Mouse (Mus musculus) heart, embryonic 15.5 days (tissue): ENCODE measurements around the gene Fgf18. TPM values are rescaled to one million over a fixed set of nuclear protein-coding genes. Genes with fewer than 3 reads are reported as not detected.

Experiments
- ATAC-seq: fragments of 200-750 bp; cut with Nextera tagmentation; replicated peaks from 2 replicates; pipeline ENCODE4 v1.8.0; 2017; ENCODE audit warnings: low read depth, moderate TSS enrichment; ENCODE audit not compliant: insufficient number of reproducible peaks, insufficient read depth, low FRiP score
- H3K27ac ChIP-seq: fragments of 300-500 bp; sonication (generic); 2 replicates; pipeline ENCODE4 v1.5.1; 2015; ENCODE audit warnings: mild to moderate bottlenecking, inconsistent platforms
- H3K27me3 ChIP-seq: fragments of 300-500 bp; sonication (generic); 2 replicates; pipeline ENCODE4 v1.6.1; 2015; ENCODE audit warnings: inconsistent platforms
- H3K36me3 ChIP-seq: fragments of 300-500 bp; sonication (generic); 2 replicates; pipeline ENCODE4 v1.6.1; 2015; ENCODE audit warnings: mild to moderate bottlenecking, inconsistent platforms
- H3K4me1 ChIP-seq: fragments of 300-500 bp; sonication (generic); replicated peaks from 2 replicates; pipeline ENCODE4 v1.6.1; 2015; ENCODE audit warnings: inconsistent platforms
- H3K4me2 ChIP-seq: fragments of 300-500 bp; sonication (generic); 2 replicates; pipeline ENCODE4 v1.6.1; 2015; ENCODE audit warnings: inconsistent platforms, mild to moderate bottlenecking, moderate library complexity
- H3K4me3 ChIP-seq: fragments of 300-500 bp; sonication (generic); 2 replicates; pipeline ENCODE4 v1.5.1; 2015; ENCODE audit warnings: mild to moderate bottlenecking, inconsistent platforms
- H3K9ac ChIP-seq: fragments of 300-500 bp; sonication (generic); 2 replicates; pipeline ENCODE4 v1.6.1; 2015; ENCODE audit warnings: mild to moderate bottlenecking, inconsistent platforms
- H3K9me3 ChIP-seq: fragments of 300-500 bp; sonication (generic); replicated peaks from 2 replicates; pipeline ENCODE4 v1.6.1; 2016; ENCODE audit warnings: inconsistent platforms
- WGBS: fragments of 180-500 bp; shearing (Covaris S2); methylation state at CpG from one replicate; pipeline ENCODE4 v1.1.7; 2015; ENCODE audit warnings: mixed read lengths; 5-methylcytosine and 5-hydroxymethylcytosine counted together
- polyA plus RNA-seq: library from polyadenylated mRNA; unstranded; fragments of >200 nt; fragmentation: Nextera tagmentation; extraction: Ambion mirVana; gene quantifications from 2 replicates; pipeline ENCODE4 v1.2.1, GENCODE M21; 2015

The Fgf18 gene
- polyA plus RNA-seq, 1 experiment from 2014 or later: 9.5 TPM

GRCm38 (mm10) chr11:33139458-33140110 lies 7.6 kb downstream of the Fgf18 start:
- Histone ChIP-seq H3K4me2 (no peak overlapping the region), H3K9ac (no peak overlapping the region), H3K27me3 (0 out of 2 replicates have a peak, but pooled peaks cover 6% of the 10 kb centered on the region), H3K36me3 (no peaks in the 10 kb centered on the region), H3K9me3 (no peaks in the 10 kb centered on the region), H3K4me3 (no peak overlapping the region), H3K4me1 (peaks cover 36% of the 10 kb centered on the region), H3K27ac (no peak overlapping the region)
- 86% methylated on average over 9 of the region's 9 CpGs for WGBS
- ATAC-seq: no peak

- H3K9ac ChIP-seq: no peak overlapping the region
- no peak for ATAC-seq
- H3K4me1 ChIP-seq: peaks cover 27% of the 10 kb centered on the region
- no peak overlapping the region for H3K27ac ChIP-seq
- no peaks in the 10 kb centered on the region for H3K27me3 ChIP-seq
- H3K4me2 ChIP-seq: no peak overlapping the region
- H3K4me3 ChIP-seq: no peak overlapping the region
- H3K9me3 ChIP-seq: no peaks in the 10 kb centered on the region
- no peaks in the 10 kb centered on the region for H3K36me3 ChIP-seq
- WGBS: 91% methylated on average over 5 of the region's 5 CpGs
Measured at GRCm38 (mm10) chr11:33138686-33139085, 8.5 kb downstream of the Fgf18 start.

- ATAC-seq: no peak
- Histone ChIP-seq H3K9me3 (no peaks in the 10 kb centered on the region), H3K27ac (no peak overlapping the region), H3K4me3 (no peak overlapping the region), H3K4me1 (peaks cover 10% of the 10 kb centered on the region), H3K4me2 (no peak overlapping the region), H3K36me3 (no peaks in the 10 kb centered on the region), H3K9ac (no peak overlapping the region), H3K27me3 (no peaks in the 10 kb centered on the region)
- WGBS: 82% methylated on average over 8 of the region's 8 CpGs
Measured at GRCm38 (mm10) chr11:33134391-33134986, 12.7 kb downstream of the Fgf18 start.

DNA sequence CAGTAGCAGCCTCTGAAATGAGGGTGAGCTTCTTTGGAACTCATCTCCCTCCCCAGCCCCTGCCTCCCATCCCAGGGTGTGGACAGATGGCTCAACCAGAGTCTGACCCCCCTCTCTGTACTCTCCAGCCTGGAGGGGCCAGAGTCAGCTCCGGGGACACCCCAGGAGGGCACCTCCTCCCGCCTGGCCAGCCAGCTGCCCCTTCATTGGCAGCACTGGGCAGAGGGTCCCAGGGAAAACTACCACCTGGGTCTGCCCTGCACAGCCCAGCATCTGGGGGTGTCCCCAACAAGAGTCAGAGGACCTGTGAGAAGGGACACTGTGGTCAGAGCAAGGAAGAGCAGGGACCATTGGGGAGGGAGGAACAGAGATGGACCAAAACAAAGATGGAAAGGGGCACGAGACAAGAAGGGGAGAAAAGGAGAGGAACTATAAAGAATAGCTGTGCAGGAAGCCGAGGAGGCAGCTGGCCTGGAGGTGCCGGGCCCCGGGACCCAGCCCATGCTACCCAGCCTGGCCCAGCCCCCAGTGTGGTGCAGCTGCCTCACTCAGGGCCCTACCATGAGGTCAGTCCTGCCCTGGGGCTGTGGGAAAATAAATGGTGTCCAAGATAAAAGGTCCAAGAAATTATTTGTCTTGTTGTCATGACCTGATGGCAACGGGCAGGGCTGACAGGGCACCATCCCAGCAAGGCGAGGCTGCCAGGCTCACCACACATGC lies 14.4 kb downstream of the Fgf18 start:
- Histone ChIP-seq H3K27me3 (no peaks in the 10 kb centered on the region), H3K36me3 (no peaks in the 10 kb centered on the region), H3K9ac (no peak overlapping the region), H3K4me1 (peaks cover 12% of the 10 kb centered on the region), H3K9me3 (no peaks in the 10 kb centered on the region), H3K4me2 (no peak overlapping the region), H3K27ac (no peak overlapping the region), H3K4me3 (no peak overlapping the region)
- WGBS: 58% methylated on average over 8 of the region's 8 CpGs
- ATAC-seq: no peak

DNA sequence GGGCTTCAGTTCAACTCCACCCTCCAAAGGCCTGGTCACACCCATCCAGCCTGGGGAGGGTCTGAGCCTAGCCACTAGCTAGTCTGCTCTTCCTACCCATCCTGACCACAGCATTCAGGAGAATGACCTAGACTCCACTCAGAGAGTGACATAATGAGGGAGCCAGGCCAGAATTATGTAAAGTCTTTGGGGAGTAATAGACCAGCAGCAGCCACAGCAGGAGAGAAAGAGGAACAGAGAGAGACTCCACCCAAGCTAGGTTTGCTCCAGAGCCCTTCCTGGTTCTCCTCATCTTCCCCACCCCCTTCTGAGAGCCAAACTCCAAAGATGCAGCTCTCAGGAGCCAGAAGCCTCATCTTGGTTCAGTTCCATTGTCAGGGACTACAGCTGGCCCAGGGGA lies 20.1 kb downstream of the Fgf18 start:
- 0 out of 2 replicates have a peak, but pooled peaks cover 9% of the 10 kb centered on the region for H3K27me3 ChIP-seq
- H3K36me3 ChIP-seq: no peaks in the 10 kb centered on the region
- peaks cover 12% of the 10 kb centered on the region for H3K4me1 ChIP-seq
- no peak overlapping the region for H3K4me3 ChIP-seq
- H3K4me2 ChIP-seq: no peak overlapping the region
- H3K9ac ChIP-seq: no peak overlapping the region
- no peak overlapping the region for H3K27ac ChIP-seq
- no peaks in the 10 kb centered on the region for H3K9me3 ChIP-seq
- ATAC-seq: no peak

GRCm38 (mm10) chr11:33122575-33123268 lies 24.5 kb downstream of the Fgf18 start:
- 3% methylated on average over 37 of the region's 37 CpGs for WGBS
- peak; percentile 60 for ATAC-seq
- H3K4me1 ChIP-seq: peaks cover 9% of the 10 kb centered on the region
- no peaks in the 10 kb centered on the region for H3K36me3 ChIP-seq
- H3K9ac ChIP-seq: peak overlapping the region; percentile 48
- no peaks in the 10 kb centered on the region for H3K9me3 ChIP-seq
- H3K27ac ChIP-seq: no peak overlapping the region
- H3K4me3 ChIP-seq: peak overlapping the region; percentile 42
- peak overlapping the region; percentile 74 for H3K4me2 ChIP-seq
- peaks cover 26% of the 10 kb centered on the region; the same call in 1 of the 2 replicates for H3K27me3 ChIP-seq

- H3K27ac ChIP-seq: no peak overlapping the region
- no peaks in the 10 kb centered on the region for H3K36me3 ChIP-seq
- no peak overlapping the region for H3K9ac ChIP-seq
- no peak overlapping the region for H3K4me3 ChIP-seq
- H3K9me3 ChIP-seq: no peaks in the 10 kb centered on the region
- H3K4me1 ChIP-seq: peaks cover 9% of the 10 kb centered on the region
- H3K4me2 ChIP-seq: no peak overlapping the region
- ATAC-seq: no peak
- peaks cover 26% of the 10 kb centered on the region; the same call in 1 of the 2 replicates for H3K27me3 ChIP-seq
- WGBS: 70% methylated on average over 8 of the region's 8 CpGs
Measured at GRCm38 (mm10) chr11:33119556-33119955, 27.6 kb downstream of the Fgf18 start.

DNA sequence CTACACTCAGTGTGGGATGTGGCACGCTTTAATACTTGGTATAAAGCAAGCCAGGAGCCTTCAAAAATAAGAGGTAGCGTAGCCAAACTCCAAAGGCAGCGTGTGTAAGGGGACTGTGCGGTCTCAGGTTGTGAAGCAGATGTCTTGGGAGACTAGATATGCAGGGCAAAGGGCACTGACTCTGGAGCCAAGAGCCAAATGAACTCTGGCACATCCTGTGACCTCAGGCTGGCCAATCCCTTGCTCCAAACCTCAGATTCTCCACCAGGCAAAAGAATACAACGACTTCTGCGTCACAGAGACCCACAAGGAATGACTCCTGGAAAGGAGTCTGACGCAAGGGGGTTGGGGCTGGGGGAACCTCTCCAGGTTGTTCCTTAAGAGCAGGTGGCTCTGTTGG lies 28.1 kb downstream of the Fgf18 start:
- no peaks in the 10 kb centered on the region for H3K9me3 ChIP-seq
- no peak overlapping the region for H3K27ac ChIP-seq
- no peaks in the 10 kb centered on the region for H3K36me3 ChIP-seq
- no peak overlapping the region for H3K4me3 ChIP-seq
- peaks cover 26% of the 10 kb centered on the region; the same call in 1 of the 2 replicates for H3K27me3 ChIP-seq
- peaks cover 9% of the 10 kb centered on the region for H3K4me1 ChIP-seq
- ATAC-seq: no peak
- H3K4me2 ChIP-seq: no peak overlapping the region
- H3K9ac ChIP-seq: no peak overlapping the region
- 75% methylated on average over 7 of the region's 7 CpGs for WGBS

DNA sequence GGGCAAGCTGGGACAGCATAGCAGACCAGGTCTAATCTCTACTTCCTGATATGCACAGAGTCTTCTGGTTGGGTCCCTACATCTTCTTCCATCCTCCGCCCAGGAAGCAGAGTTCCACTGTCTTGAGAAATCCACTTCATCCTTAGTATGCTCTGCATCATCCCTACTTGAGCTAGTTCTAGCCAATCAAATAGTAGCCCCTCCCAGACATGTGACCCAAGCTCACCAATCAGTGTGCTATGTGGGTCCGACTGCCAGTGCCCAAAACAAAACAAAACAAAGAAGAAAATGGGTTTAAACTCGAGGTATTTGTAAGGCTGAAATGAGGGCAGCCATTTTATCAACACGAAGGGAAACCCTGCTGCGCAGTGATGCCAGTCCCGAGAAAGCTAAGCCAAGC lies 28.7 kb downstream of the Fgf18 start:
- Histone ChIP-seq H3K4me3 (no peak overlapping the region), H3K4me1 (peaks cover 9% of the 10 kb centered on the region), H3K4me2 (no peak overlapping the region), H3K27me3 (peaks cover 26% of the 10 kb centered on the region; the same call in 1 of the 2 replicates), H3K9me3 (no peaks in the 10 kb centered on the region), H3K9ac (no peak overlapping the region), H3K36me3 (no peaks in the 10 kb centered on the region), H3K27ac (no peak overlapping the region)
- 67% methylated on average over 6 of the region's 6 CpGs for whole genome bisulfite sequencing
- ATAC-seq: no peak

DNA sequence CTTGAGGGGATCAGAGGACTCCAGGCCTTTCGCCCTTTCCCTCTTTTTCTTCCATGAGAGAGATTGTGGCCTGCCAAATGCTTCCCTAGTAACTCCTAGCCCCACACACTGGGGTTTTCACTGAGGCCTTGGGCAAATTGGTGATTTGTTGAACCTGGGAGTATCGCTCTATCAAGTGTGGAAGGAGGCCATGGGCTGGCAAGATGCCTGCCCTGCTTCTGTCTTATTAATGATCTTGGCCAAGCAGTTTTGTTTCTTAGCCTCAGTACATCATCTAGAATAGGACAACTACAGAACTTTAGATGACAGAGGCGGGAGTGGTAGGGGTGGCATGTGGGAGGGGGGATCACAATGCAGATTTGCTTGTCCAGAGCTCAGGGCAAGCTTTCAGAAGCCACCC lies 31.4 kb downstream of the Fgf18 start:
- ATAC-seq: no peak
- WGBS: 87% methylated on average over 3 of the region's 3 CpGs
- H3K9ac ChIP-seq: no peak overlapping the region

DNA sequence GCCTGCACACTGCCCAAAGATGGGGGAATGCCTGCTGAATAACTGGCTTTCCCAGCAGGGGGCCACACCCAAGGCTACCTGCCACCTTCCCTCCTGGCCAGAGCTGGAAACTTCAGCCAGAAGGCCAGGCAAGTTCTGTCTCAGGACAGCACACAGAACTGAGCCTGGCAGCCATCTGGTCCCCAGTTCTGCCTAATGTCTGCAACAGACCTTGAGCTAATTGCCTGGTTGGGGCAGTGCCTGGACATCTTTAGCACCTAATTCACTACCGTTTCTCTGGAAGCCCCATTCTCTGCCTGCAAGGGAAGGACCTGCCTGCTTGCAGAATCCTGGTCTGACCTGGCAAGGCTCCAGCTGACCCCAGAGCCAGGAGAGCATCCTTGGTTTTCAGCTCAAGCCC lies 34.8 kb downstream of the Fgf18 start:
- Histone ChIP-seq H3K36me3 (no peaks in the 10 kb centered on the region), H3K4me2 (no peak overlapping the region), H3K27me3 (peaks cover 15% of the 10 kb centered on the region; the same call in 1 of the 2 replicates), H3K27ac (no peak overlapping the region), H3K4me1 (no peaks in the 10 kb centered on the region), H3K9ac (no peak overlapping the region), H3K9me3 (no peaks in the 10 kb centered on the region), H3K4me3 (no peak overlapping the region)
- 12% methylated on average over 1 of the region's 1 CpGs for WGBS
- ATAC-seq: no peak

More for the DNA sequence above, 31.4 kb downstream of the Fgf18 start:
- H3K9me3 ChIP-seq: no peaks in the 10 kb centered on the region
- no peaks in the 10 kb centered on the region for H3K4me1 ChIP-seq
- H3K27ac ChIP-seq: no peak overlapping the region
- no peaks in the 10 kb centered on the region for H3K36me3 ChIP-seq
- no peak overlapping the region for H3K4me3 ChIP-seq
- H3K4me2 ChIP-seq: no peak overlapping the region
- peaks cover 13% of the 10 kb centered on the region; the same call in 1 of the 2 replicates for H3K27me3 ChIP-seq
